Mouse (Mus musculus): Measurements from ENCODE around the gene Tomm6. TPM values are rescaled to one million over a fixed set of nuclear protein-coding genes. Genes with fewer than 3 reads are reported as not detected.
"Not testable (repeated sequence)": the region's sequence is repeated elsewhere in the genome, so short reads cannot be mapped to it uniquely, and the experiment has no call there.

Gene Tomm6
- polyA plus RNA-seq, 1 experiment, result 221 TPM

GRCm38 (mm10) chr17:47669166-47669565, 19.0 kb downstream of the Tomm6 start:
- H3K4me1 ChIP-seq (ENCODE audit: control insufficient read depth, insufficient read depth, low read length), result peaks cover 4% of the 10 kb centered on the region
- no peak overlapping the region for H3K9ac ChIP-seq (ENCODE audit: low read depth, poor library complexity, severe bottlenecking)
- TF ChIP-seq EP300 (IDR thresholded peaks at IDR 0.05; ENCODE audit: insufficient read depth, low read depth, low read length), result no peak
- no peak for TF ChIP-seq POLR2A (IDR thresholded peaks at IDR 0.05; ENCODE audit: insufficient read depth, low read length)
- no peak for TF ChIP-seq CTCF (IDR thresholded peaks at IDR 0.05; ENCODE audit: low read depth, low read length)
- no peaks in the 10 kb centered on the region for H3K36me3 ChIP-seq (ENCODE audit: control insufficient read depth, insufficient read depth, low read length, poor library complexity, severe bottlenecking)
- no peak overlapping the region for H3K27ac ChIP-seq (ENCODE audit: insufficient read depth, low read length)
- no peaks in the 10 kb centered on the region for H3K27me3 ChIP-seq (ENCODE audit: control insufficient read depth, insufficient read depth, low read length, poor library complexity, severe bottlenecking)
- no peak overlapping the region for H3K4me3 ChIP-seq (ENCODE audit: low read depth, low read length)
- H3K9me3 ChIP-seq (replicated peaks; ENCODE audit: control insufficient read depth, insufficient read depth, low read length, poor library complexity, severe bottlenecking), result no peaks in the 10 kb centered on the region

DNA sequence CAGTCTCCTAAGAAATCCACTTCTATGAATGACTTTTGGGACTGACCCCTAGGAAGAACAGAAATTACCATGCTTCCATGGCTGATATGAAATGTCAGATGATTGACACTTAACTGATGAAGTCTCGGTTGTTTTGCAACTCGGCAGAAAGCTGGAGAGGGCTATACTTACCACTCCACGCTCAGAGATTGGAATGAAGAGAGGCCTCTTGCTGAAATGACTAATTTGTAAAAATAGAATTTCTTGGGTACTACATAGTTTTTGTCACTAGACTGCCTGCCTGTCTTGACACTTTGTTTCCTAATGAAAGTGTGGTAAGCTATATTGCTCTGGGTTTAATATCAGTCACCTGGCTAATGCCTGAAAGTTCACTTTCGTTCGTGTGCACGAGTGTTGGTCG, 23.7 kb downstream of the Tomm6 start:
- no peaks in the 10 kb centered on the region for H3K36me3 ChIP-seq (ENCODE audit: control insufficient read depth, insufficient read depth, low read length, poor library complexity, severe bottlenecking)
- no peaks in the 10 kb centered on the region for H3K4me1 ChIP-seq (ENCODE audit: control insufficient read depth, insufficient read depth, low read length)
- no peaks in the 10 kb centered on the region for H3K9me3 ChIP-seq (replicated peaks; ENCODE audit: control insufficient read depth, insufficient read depth, low read length, poor library complexity, severe bottlenecking)
- H3K27me3 ChIP-seq (ENCODE audit: control insufficient read depth, insufficient read depth, low read length, poor library complexity, severe bottlenecking), result no peaks in the 10 kb centered on the region
- no peak overlapping the region for H3K4me3 ChIP-seq (ENCODE audit: low read depth, low read length)
- no peak overlapping the region for H3K9ac ChIP-seq (ENCODE audit: low read depth, poor library complexity, severe bottlenecking)
- no peak for TF ChIP-seq POLR2A (IDR thresholded peaks at IDR 0.05; ENCODE audit: insufficient read depth, low read length)
- TF ChIP-seq CTCF (IDR thresholded peaks at IDR 0.05; ENCODE audit: low read depth, low read length), result no peak
- no peak for TF ChIP-seq EP300 (IDR thresholded peaks at IDR 0.05; ENCODE audit: insufficient read depth, low read depth, low read length)
- H3K27ac ChIP-seq (ENCODE audit: insufficient read depth, low read length), result no peak overlapping the region

- no peak for TF ChIP-seq EP300 (IDR thresholded peaks at IDR 0.05; ENCODE audit: insufficient read depth, low read depth, low read length)
- no peak for TF ChIP-seq CTCF (IDR thresholded peaks at IDR 0.05; ENCODE audit: low read depth, low read length)
- TF ChIP-seq POLR2A (IDR thresholded peaks at IDR 0.05; ENCODE audit: insufficient read depth, low read length), result no peak
- Histone ChIP-seq H3K4me1 (ENCODE audit: control insufficient read depth, insufficient read depth, low read length) (no peaks in the 10 kb centered on the region), H3K36me3 (ENCODE audit: control insufficient read depth, insufficient read depth, low read length, poor library complexity, severe bottlenecking) (no peaks in the 10 kb centered on the region), H3K9me3 (replicated peaks; ENCODE audit: control insufficient read depth, insufficient read depth, low read length, poor library complexity, severe bottlenecking) (no peaks in the 10 kb centered on the region), H3K4me3 (ENCODE audit: low read depth, low read length) (no peak overlapping the region), H3K27me3 (ENCODE audit: control insufficient read depth, insufficient read depth, low read length, poor library complexity, severe bottlenecking) (no peaks in the 10 kb centered on the region), H3K9ac (ENCODE audit: low read depth, poor library complexity, severe bottlenecking) (no peak overlapping the region), H3K27ac (ENCODE audit: insufficient read depth, low read length) (no peak overlapping the region)
These were observed 25.0 kb downstream of the Tomm6 start for GRCm38 (mm10) chr17:47663009-47663713.

GRCm38 (mm10) chr17:47658741-47659243, 29.4 kb downstream of the Tomm6 start:
- Histone ChIP-seq H3K27me3 (ENCODE audit: control insufficient read depth, insufficient read depth, low read length, poor library complexity, severe bottlenecking) (no peaks in the 10 kb centered on the region), H3K27ac (ENCODE audit: insufficient read depth, low read length) (no peak overlapping the region), H3K36me3 (ENCODE audit: control insufficient read depth, insufficient read depth, low read length, poor library complexity, severe bottlenecking) (no peaks in the 10 kb centered on the region), H3K4me1 (ENCODE audit: control insufficient read depth, insufficient read depth, low read length) (no peaks in the 10 kb centered on the region), H3K9me3 (replicated peaks; ENCODE audit: control insufficient read depth, insufficient read depth, low read length, poor library complexity, severe bottlenecking) (no peaks in the 10 kb centered on the region), H3K4me3 (ENCODE audit: low read depth, low read length) (no peak overlapping the region), H3K9ac (ENCODE audit: low read depth, poor library complexity, severe bottlenecking) (no peak overlapping the region)
- TF ChIP-seq CTCF (IDR thresholded peaks at IDR 0.05; ENCODE audit: low read depth, low read length) (no peak), EP300 (IDR thresholded peaks at IDR 0.05; ENCODE audit: insufficient read depth, low read depth, low read length) (no peak), POLR2A (IDR thresholded peaks at IDR 0.05; ENCODE audit: insufficient read depth, low read length) (no peak)

- Histone ChIP-seq H3K4me1 (ENCODE audit: control insufficient read depth, insufficient read depth, low read length) (no peaks in the 10 kb centered on the region), H3K27me3 (ENCODE audit: control insufficient read depth, insufficient read depth, low read length, poor library complexity, severe bottlenecking) (no peaks in the 10 kb centered on the region), H3K36me3 (ENCODE audit: control insufficient read depth, insufficient read depth, low read length, poor library complexity, severe bottlenecking) (no peaks in the 10 kb centered on the region), H3K4me3 (ENCODE audit: low read depth, low read length) (no peak overlapping the region), H3K9me3 (replicated peaks; ENCODE audit: control insufficient read depth, insufficient read depth, low read length, poor library complexity, severe bottlenecking) (no peaks in the 10 kb centered on the region), H3K27ac (ENCODE audit: insufficient read depth, low read length) (no peak overlapping the region), H3K9ac (ENCODE audit: low read depth, poor library complexity, severe bottlenecking) (no peak overlapping the region)
- TF ChIP-seq POLR2A (IDR thresholded peaks at IDR 0.05; ENCODE audit: insufficient read depth, low read length), result no peak
- no peak for TF ChIP-seq EP300 (IDR thresholded peaks at IDR 0.05; ENCODE audit: insufficient read depth, low read depth, low read length)
- TF ChIP-seq CTCF (IDR thresholded peaks at IDR 0.05; ENCODE audit: low read depth, low read length), result no peak
These were observed 30.3 kb downstream of the Tomm6 start for GRCm38 (mm10) chr17:47657901-47658300.

DNA sequence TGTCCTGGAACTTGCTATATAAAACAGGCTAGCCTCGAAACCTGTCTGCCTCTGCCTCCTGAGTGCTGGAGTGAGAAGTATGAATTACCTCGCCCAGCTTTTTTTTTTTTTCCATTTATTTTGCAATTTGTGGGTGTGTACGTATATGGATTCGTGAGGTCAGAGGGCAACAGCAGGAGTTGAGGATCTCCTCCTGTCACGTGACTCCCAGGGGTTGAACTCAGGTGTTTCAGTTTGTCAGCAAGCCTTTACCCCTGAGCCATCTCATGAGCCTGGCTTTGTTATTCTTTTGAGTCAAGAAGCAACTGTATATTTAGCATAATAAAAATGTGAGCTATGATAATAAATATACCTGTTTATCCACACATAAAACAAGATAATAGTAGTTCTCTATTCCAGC, 32.5 kb downstream of the Tomm6 start:
- no peaks in the 10 kb centered on the region for H3K4me1 ChIP-seq (ENCODE audit: control insufficient read depth, insufficient read depth, low read length)
- H3K27ac ChIP-seq (ENCODE audit: insufficient read depth, low read length), result no peak overlapping the region
- no peaks in the 10 kb centered on the region for H3K9me3 ChIP-seq (replicated peaks; ENCODE audit: control insufficient read depth, insufficient read depth, low read length, poor library complexity, severe bottlenecking)
- H3K27me3 ChIP-seq (ENCODE audit: control insufficient read depth, insufficient read depth, low read length, poor library complexity, severe bottlenecking), result no peaks in the 10 kb centered on the region
- no peak overlapping the region for H3K4me3 ChIP-seq (ENCODE audit: low read depth, low read length)
- no peak overlapping the region for H3K9ac ChIP-seq (ENCODE audit: low read depth, poor library complexity, severe bottlenecking)
- TF ChIP-seq CTCF (IDR thresholded peaks at IDR 0.05; ENCODE audit: low read depth, low read length) (no peak), EP300 (IDR thresholded peaks at IDR 0.05; ENCODE audit: insufficient read depth, low read depth, low read length) (no peak), POLR2A (IDR thresholded peaks at IDR 0.05; ENCODE audit: insufficient read depth, low read length) (no peak)
- no peaks in the 10 kb centered on the region for H3K36me3 ChIP-seq (ENCODE audit: control insufficient read depth, insufficient read depth, low read length, poor library complexity, severe bottlenecking)

DNA sequence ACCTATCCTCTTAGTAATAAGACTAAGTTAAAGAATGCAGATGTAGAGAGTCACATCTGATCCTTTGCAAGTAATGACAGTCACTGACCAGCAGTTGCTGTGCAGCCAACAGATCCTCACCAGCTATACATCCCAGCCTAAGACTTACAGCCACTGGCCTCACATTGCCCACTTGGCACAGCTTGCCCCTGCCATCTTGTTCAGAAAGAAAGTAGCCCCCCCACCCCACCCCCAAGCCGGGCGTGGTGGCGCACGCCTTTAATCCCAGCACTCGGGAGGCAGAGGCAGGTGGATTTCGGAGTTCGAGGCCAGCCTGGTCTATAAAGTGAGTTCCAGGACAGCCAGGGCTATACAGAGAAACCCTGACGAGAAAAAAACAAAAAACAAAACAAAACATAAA, 33.8 kb downstream of the Tomm6 start:
- not testable (repeated sequence) for H3K4me1 ChIP-seq (ENCODE audit: control insufficient read depth, insufficient read depth, low read length); H3K36me3 ChIP-seq (ENCODE audit: control insufficient read depth, insufficient read depth, low read length, poor library complexity, severe bottlenecking); H3K4me3 ChIP-seq (ENCODE audit: low read depth, low read length); H3K27me3 ChIP-seq (ENCODE audit: control insufficient read depth, insufficient read depth, low read length, poor library complexity, severe bottlenecking); H3K9ac ChIP-seq (ENCODE audit: low read depth, poor library complexity, severe bottlenecking); H3K9me3 ChIP-seq (replicated peaks; ENCODE audit: control insufficient read depth, insufficient read depth, low read length, poor library complexity, severe bottlenecking); H3K27ac ChIP-seq (ENCODE audit: insufficient read depth, low read length)

All from ES-Bruce4 (cell line).